Mouse (Mus musculus): ENCODE measurements around the gene Cabin1. TPM values are rescaled to one million over a fixed set of nuclear protein-coding genes. Genes with fewer than 3 reads are reported as not detected.

Cabin1 gene
- polyA plus RNA-seq, 1 experiment from 2014 or later, result 40.7 TPM

DNA sequence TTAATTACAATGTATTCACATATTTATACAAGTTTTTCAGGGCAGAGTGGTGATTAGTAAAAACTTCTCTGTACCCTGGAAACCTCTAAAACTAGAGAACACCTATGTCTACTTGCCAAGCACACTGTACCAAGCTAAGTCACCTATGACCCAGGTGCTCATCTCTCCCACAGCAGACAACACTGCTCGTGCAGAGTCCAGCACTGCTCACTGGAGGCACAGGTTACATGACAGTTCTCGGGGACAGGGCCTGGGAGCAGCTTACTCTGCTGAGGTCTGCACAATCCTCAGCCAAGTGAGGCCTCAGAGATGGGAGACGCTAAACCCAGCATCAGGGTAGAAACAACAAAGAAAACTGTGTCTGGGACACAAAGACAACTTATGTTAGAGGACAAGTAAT, 49.3 kb downstream of the Cabin1 start:
- in situ Hi-C loops (cut with MboI; ENCODE audit: low pct_unique_long_range_greater_than_20kb), result no loop called here
- ATAC-seq (no peak), DNase-seq (ENCODE audit: low read depth, low spot score) (no peak)
- no peaks in the 10 kb centered on the region for H3K27me3 ChIP-seq
- ChIA-PET CTCF (interaction anchor here (0.9 kb wide), 1 partner anchor 10 kb away, joined by 4 read pairs; no protein-coding TSS in a partner anchor), POLR2A (no interaction called here)
- TF ChIP-seq CTCF (IDR thresholded peaks at IDR 0.05), result no peak

DNA sequence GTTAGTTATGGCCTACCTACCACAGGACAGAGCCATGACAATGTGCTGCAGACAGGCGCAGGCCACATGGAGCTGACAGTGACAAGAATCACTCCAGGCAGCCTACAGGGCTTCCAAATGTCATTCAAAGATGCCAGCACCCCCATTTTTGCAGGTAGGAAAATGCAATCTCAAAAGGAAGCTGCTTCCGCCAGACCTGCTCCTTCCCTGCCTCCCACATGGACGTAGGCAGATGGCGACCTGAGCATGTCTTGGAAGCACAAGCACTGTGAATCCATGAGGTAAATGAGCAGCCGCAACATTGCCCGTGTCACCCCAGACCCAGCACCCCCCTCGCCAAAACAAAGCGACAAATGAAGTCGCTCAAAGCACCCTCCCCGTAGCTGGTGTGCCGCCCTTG, 51.1 kb downstream of the Cabin1 start:
- ChIA-PET POLR2A (no interaction called here), CTCF (interaction anchor here (1.8 kb wide), 1 partner anchor 10 kb away, joined by 4 read pairs; no protein-coding TSS in a partner anchor)
- TF ChIP-seq CTCF (IDR thresholded peaks at IDR 0.05), result no peak
- in situ Hi-C loops (cut with MboI; ENCODE audit: low pct_unique_long_range_greater_than_20kb), result no loop called here
- ATAC-seq (no peak), DNase-seq (ENCODE audit: low read depth, low spot score) (no peak)
- H3K27me3 ChIP-seq, result no peaks in the 10 kb centered on the region

DNA sequence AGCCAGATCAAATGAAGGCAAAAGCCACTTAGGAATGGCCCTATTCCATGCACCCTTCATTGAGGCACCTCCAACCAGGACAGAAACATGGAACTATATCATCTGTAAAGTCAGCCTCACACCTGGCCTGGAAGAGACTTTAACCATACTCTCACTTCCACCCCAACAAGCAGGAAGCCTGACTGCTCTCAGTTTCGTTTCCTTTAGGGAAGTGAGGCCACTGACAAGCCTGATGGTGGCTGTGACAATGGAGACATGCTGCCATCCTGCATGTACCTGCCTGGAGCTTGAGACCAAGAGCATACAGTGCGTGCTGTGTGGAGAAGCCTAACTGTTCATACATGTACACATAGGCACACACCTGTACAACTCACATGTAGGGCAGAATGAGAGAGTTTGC, 53.9 kb downstream of the Cabin1 start:
- ChIA-PET CTCF (interaction anchor here (1.6 kb wide), 1 partner anchor 9 kb away, joined by 4 read pairs; no protein-coding TSS in a partner anchor), POLR2A (no interaction called here)
- ATAC-seq, result no peak
- in situ Hi-C loops (cut with MboI; ENCODE audit: low pct_unique_long_range_greater_than_20kb), result no loop called here
- no peak for TF ChIP-seq CTCF (IDR thresholded peaks at IDR 0.05)
- no peak for DNase-seq (ENCODE audit: low read depth, low spot score)
- no peaks in the 10 kb centered on the region for H3K27me3 ChIP-seq

DNA sequence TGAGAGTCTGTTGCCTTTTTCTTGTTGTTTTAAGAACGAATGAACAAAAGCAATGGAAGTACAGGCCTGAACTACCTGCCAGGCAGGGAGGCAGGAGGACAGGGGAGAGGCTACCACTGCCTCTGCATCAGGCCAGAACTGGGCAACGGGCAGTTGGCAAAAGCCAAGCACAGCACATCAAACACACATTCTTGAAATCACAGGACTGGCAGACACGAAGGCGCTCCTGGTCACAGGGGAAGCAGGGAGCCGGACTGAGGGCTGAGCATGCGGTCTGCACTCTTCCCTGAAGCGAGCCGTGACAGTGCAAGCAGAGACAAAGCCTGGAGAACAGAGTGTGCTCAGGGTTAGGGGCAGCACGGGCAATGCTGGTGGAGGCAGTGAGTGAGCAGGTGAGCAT, 54.9 kb downstream of the Cabin1 start:
- DNase-seq (ENCODE audit: low read depth, low spot score) (no peak), ATAC-seq (no peak)
- ChIA-PET CTCF (interaction anchor here (1.7 kb wide), 2 partner anchors 15 to 123 kb away, joined by 6 read pairs; no protein-coding TSS in a partner anchor), POLR2A (no interaction called here)
- H3K27me3 ChIP-seq, result no peaks in the 10 kb centered on the region
- in situ Hi-C loops (cut with MboI; ENCODE audit: low pct_unique_long_range_greater_than_20kb), result no loop called here
- TF ChIP-seq CTCF (IDR thresholded peaks at IDR 0.05), result no peak

DNA sequence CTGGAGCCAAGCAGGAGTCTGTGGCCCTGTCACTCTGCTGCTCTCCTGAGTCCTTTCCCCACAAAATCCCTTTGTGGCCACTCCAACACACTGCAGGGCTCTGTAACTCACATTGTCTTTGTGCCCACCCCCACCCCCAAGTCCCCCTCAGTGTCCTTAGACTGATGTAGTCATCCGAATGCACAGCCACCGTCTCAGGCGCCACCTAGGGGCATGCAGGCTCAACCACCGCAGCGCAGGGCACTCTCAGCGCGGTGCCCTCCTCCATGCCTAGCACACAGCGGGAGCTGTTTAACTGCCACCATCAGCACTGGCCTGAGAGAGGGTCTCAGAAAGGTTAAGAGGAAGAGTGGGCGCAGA, 55.5 kb downstream of the Cabin1 start:
- DNase-seq (ENCODE audit: low read depth, low spot score) (no peak), ATAC-seq (no peak)
- H3K27me3 ChIP-seq, result no peaks in the 10 kb centered on the region
- ChIA-PET POLR2A (no interaction called here), CTCF (interaction anchor here (1.4 to 1.7 kb wide), 4 partner anchors 14 to 122 kb away, joined by 4 to 6 read pairs (median 5); no protein-coding TSS in a partner anchor)
- in situ Hi-C loops (cut with MboI; ENCODE audit: low pct_unique_long_range_greater_than_20kb), result no loop called here
- no peak for TF ChIP-seq CTCF (IDR thresholded peaks at IDR 0.05)

DNA sequence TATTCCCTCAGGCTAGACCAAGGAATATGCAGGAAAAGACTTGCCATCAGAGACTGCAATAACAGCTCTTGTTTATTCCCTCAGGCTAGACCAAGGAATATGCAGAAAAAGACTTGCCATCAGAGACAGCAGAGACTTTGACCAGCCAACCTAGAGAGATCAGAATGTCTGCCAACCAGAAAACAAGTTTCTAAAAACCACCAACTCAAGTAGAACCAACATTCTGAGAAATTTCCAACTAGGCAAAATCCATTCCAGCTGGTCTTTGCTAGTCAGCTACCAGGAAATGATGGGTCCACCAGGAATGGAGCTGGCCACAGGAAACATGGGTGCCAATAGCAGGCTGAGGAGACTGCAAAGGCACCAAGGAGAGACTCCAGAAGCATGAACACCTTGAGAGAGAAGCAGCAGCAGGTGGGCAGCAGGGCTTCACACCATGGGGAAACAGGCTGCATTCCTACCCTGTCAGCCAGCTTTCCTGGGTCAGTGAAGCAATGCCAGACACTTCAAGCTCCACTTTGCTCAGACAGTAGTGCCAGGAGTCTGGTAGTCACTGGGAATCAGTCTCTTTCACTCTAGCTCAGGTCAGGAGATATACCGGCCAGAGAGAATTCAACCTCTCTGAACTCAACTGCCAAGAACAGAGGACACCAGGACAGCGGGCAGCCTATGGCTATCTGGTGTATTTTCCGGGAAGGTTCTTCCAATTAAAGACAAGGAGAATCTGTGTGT, 56.1 kb downstream of the Cabin1 start:
- no peaks in the 10 kb centered on the region for H3K27me3 ChIP-seq
- peak; percentile 20 for DNase-seq (ENCODE audit: low read depth, low spot score)
- CTCF ChIA-PET, result interaction anchor here (1.0 to 1.7 kb wide), 6 partner anchors 9 to 122 kb away, joined by 4 to 6 read pairs (median 4); no protein-coding TSS in a partner anchor

DNA sequence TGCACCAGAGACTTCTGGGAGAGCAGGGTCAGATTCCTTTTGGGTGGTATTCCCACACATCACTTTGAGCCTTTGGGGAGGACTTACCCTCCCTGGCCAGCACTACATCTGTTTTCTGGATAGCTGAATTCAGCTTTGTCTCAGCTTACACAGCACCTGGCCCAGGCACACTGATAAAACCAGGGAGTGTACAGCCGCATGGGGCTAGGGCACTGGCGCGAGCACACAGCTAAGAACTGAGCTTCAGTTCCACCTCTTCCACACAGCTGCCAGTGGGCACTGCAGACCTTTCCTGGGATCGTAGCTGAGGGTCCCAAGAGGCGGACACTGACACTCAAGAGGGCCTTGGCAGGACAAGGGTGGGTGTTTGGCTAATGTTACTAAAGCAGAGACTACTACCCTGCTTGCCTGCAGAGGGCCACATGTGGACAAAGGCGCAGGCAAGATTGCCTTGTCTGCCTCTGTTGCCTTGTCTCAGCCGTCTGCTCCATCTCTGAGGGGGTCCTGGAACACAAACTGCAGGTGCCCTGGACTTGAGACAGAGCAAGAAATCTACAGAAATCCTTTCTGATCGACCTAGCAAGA, 57.4 kb downstream of the Cabin1 start:
- POLR2A ChIA-PET, result interaction anchor here (0.6 kb wide), 1 partner anchor 40 kb away, joined by 3 read pairs; no protein-coding TSS in a partner anchor
- DNase-seq (ENCODE audit: low read depth, low spot score) (no peak), ATAC-seq (no peak)
- CTCF ChIA-PET, result interaction anchor here (1.4 to 2.1 kb wide), 2 partner anchors 10 to 245 kb away, joined by 4 to 5 read pairs; no protein-coding TSS in a partner anchor
- no peak for TF ChIP-seq CTCF (IDR thresholded peaks at IDR 0.05)
- in situ Hi-C loops (cut with MboI; ENCODE audit: low pct_unique_long_range_greater_than_20kb), result no loop called here
- no peaks in the 10 kb centered on the region for H3K27me3 ChIP-seq

More for the DNA sequence above, 56.1 kb downstream of the Cabin1 start:
- POLR2A ChIA-PET, result interaction anchor here (0.6 kb wide), 1 partner anchor 143 kb away, joined by 3 read pairs; no protein-coding TSS in a partner anchor
- no peak for ATAC-seq
- TF ChIP-seq CTCF (IDR thresholded peaks at IDR 0.05), result no peak
- in situ Hi-C loops (cut with MboI; ENCODE audit: low pct_unique_long_range_greater_than_20kb), result no loop called here

DNA sequence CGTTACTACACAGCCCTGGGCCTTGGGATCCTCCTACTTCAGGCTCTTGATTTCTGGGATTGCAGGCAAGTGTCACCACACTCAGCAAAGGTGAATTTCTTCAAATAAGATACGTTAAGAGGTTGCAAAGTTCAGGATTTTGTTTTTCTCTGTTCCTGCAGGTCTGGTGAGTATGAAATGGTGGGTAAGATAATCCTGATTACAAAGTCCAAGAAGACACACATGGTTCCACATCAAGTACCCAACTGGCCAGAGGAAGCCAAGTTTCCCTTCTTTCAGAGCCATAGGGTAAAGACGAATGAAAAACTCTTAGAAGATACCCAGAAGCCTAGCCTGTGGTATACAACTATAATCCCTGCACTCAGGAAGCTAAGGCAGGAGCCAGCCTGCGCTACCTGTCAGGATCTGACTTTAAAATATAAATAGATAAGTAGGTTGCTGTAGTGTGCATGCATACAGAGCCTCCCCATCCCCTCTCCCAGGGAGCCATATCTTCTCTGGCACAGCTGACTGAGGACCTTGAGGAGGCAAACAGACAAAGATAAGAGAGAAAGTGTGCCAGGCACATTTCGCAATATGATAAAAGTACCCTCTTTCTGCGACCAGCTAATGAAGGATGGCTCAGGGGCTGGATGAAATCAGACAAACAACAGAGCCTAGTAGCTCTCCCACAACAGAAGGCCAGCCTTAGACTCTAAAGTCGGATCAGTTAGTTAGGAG, 58.3 kb downstream of the Cabin1 start:
- ATAC-seq (no peak), DNase-seq (ENCODE audit: low read depth, low spot score) (no peak)
- ChIA-PET CTCF (interaction anchor here (2.1 kb wide), 1 partner anchor 246 kb away, joined by 5 read pairs; no protein-coding TSS in a partner anchor), POLR2A (interaction anchor here (0.6 kb wide), 1 partner anchor 39 kb away, joined by 3 read pairs; no protein-coding TSS in a partner anchor)
- H3K27me3 ChIP-seq, result no peaks in the 10 kb centered on the region
- in situ Hi-C loops (cut with MboI; ENCODE audit: low pct_unique_long_range_greater_than_20kb), result no loop called here
- TF ChIP-seq CTCF (IDR thresholded peaks at IDR 0.05), result no peak

DNA sequence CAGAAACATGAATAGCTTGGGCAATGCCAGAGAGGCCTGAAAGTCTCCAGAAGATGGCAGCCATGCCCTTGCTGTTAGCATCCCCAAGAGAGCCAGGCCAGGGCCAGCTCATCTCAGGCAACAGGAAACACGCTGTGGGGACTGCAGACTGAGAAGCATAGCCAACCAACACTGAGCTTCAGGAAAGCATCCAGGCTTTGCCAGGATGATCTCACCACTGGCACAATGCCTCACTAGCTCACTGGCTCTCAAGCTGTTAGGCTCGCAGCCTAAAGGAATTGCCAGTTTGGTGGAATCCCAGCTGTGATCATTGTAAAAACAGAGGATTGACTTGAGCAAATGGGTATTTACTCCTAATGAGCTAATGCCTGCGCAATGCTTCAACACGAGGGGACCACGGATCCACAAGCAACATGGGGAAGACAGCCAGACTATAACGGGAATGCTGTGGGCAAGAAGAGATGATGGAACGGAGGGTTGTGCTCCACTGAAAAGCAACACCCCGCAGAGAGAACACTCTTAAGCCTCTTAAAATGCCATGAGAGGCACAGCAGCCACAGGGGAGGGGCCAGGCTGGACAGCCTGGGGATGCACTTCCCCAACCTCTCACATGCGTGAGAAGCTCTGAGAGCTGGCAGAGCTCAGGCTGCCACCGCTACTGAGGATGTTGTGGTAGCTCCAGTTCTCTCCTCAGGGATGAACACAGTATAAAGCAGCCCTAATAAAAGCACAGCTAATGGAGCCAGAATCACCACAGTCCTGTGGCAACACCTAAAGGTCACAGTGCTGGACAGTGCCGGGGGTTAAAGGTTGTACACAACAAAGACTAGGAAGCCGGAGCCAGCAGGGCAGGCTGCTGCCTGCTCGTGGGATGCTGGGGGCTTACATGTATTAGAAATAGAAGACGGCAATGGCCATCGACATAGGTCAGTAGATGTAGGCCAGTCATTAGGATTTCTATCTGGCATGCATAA, 59.6 kb downstream of the Cabin1 start:
- DNase-seq (ENCODE audit: low read depth, low spot score), result peak; percentile 99
- in situ Hi-C loops (cut with MboI; ENCODE audit: low pct_unique_long_range_greater_than_20kb), result loop anchor here (5.0 kb wide), 1 partner anchor 117 kb away; the partner anchor contains the start of gene Ggt5
- ChIA-PET POLR2A (no interaction called here), CTCF (interaction anchor here (0.7 to 4.5 kb wide), 14 partner anchors 12 to 247 kb away, joined by 3 to 33 read pairs (median 4); partner anchors contain the start of genes Cabin1 and Ggt5)
- peak; percentile 91 for ATAC-seq
- no peak for TF ChIP-seq CTCF (IDR thresholded peaks at IDR 0.05)
- no peaks in the 10 kb centered on the region for H3K27me3 ChIP-seq

All from Patski (cell line).